In genomic region chr7:98541564-98541963, GRCm38 (mm10) we compare ENCODE assay signal across 23 mouse cellular contexts. TPM values are rescaled to one million over a fixed set of nuclear protein-coding genes. Genes with fewer than 3 reads are reported as not detected.
DNase-seq lines count a peak whose midpoint lies in the region; ATAC-seq and TF ChIP-seq lines count a peak whose summit lies in the region.
"Had no signal": no experiment of that assay in that cellular context is flagged by ENCODE, and none has a peak within 500 bp of the region (broad histone marks: within the 10 kb centered on the region; RNA-seq: fewer than 3 reads in every experiment).

No protein-coding gene starts in this region.

- intact Hi-C loops in gastrocnemius, adult 2 months (cut with DNase I): no loop called here

- no peak for TF ChIP-seq EP300 in lung, postnatal 0 days (IDR thresholded peaks at IDR 0.05)

- no peaks in the 10 kb centered on the region for H3K27me3 ChIP-seq in midbrain, embryonic 10.5 days (ENCODE audit: low read depth, poor library complexity, severe bottlenecking)
- H3K27me3 ChIP-seq in midbrain, embryonic 16.5 days (ENCODE audit: control insufficient read depth, insufficient read depth, low read depth, low read length): no peaks in the 10 kb centered on the region
- H3K27me3 ChIP-seq in lung, postnatal 0 days (replicated peaks; ENCODE audit: insufficient read depth, low read length): no peaks in the 10 kb centered on the region
- H3K27me3 ChIP-seq: embryonic facial prominence, embryonic 15.5 days; forebrain, embryonic 12.5 days; heart, embryonic 13.5 days; midbrain, embryonic 12.5 days; neural tube, embryonic 15.5 days had no signal

- ATAC-seq in midbrain, embryonic 16.5 days: no peak
- peak; percentile 61 for ATAC-seq in lung, postnatal 0 days
- ATAC-seq: hindbrain, postnatal 0 days; liver, postnatal 0 days had no signal

- no peaks in the 10 kb centered on the region for H3K9me3 ChIP-seq in midbrain, embryonic 10.5 days (replicated peaks)
- no peaks in the 10 kb centered on the region for H3K9me3 ChIP-seq in midbrain, embryonic 16.5 days (replicated peaks; ENCODE audit: control insufficient read depth, low read length, poor library complexity, severe bottlenecking)
- H3K9me3 ChIP-seq in lung, postnatal 0 days (ENCODE audit: low read length): no peaks in the 10 kb centered on the region
- H3K9me3 ChIP-seq: embryonic facial prominence, embryonic 15.5 days; forebrain, embryonic 12.5 days; heart, embryonic 13.5 days; midbrain, embryonic 12.5 days; neural tube, embryonic 15.5 days had no signal

- no peak for DNase-seq in gastrocnemius, adult 2 months
- DNase-seq in gastrocnemius, postnatal 4 days (ENCODE audit: low spot score in 2 of 2): no peak
- no peak for DNase-seq in midbrain, embryonic 10.5 days (ENCODE audit: low spot score)
- peak; percentile 55 for DNase-seq in lung, postnatal 0 days (ENCODE audit: low spot score)
- DNase-seq in yolk sac, embryonic 10.5 days (ENCODE audit: low spot score): peak; percentile 70
- DNase-seq in adrenal gland, postnatal 36 days: no peak
- no peak for DNase-seq in cerebellum, adult 18-20 months
- DNase-seq: adrenal gland, adult 2 months; cerebellum, adult 11-12 months; heart, postnatal 36 days; liver; liver, postnatal 0 days; retina, postnatal 1 day; thymus, adult 2 months had no signal

- no peaks in the 10 kb centered on the region for H3K36me3 ChIP-seq in midbrain, embryonic 10.5 days
- H3K36me3 ChIP-seq in midbrain, embryonic 16.5 days (ENCODE audit: control insufficient read depth, insufficient read depth, low read length): no peaks in the 10 kb centered on the region
- no peaks in the 10 kb centered on the region for H3K36me3 ChIP-seq in lung, postnatal 0 days (ENCODE audit: insufficient read depth, low read length)
- H3K36me3 ChIP-seq: embryonic facial prominence, embryonic 15.5 days; forebrain, embryonic 12.5 days; heart, embryonic 13.5 days; midbrain, embryonic 12.5 days; neural tube, embryonic 15.5 days had no signal

- no peak for TF ChIP-seq CTCF in gastrocnemius, adult 2 months (IDR thresholded peaks at IDR 0.05)
- TF ChIP-seq CTCF in lung, postnatal 0 days (IDR thresholded peaks at IDR 0.05): no peak

- H3K9ac ChIP-seq in midbrain, embryonic 16.5 days (ENCODE audit: low read depth, low read length): no peak overlapping the region
- H3K9ac ChIP-seq in lung, postnatal 0 days (replicated peaks; ENCODE audit: low read depth): no peak overlapping the region
- H3K9ac ChIP-seq: embryonic facial prominence, embryonic 15.5 days; forebrain, embryonic 12.5 days; heart, embryonic 13.5 days; liver, postnatal 0 days; midbrain, embryonic 12.5 days; neural tube, embryonic 15.5 days had no signal

- peaks cover 30% of the 10 kb centered on the region for H3K4me1 ChIP-seq in midbrain, embryonic 10.5 days
- H3K4me1 ChIP-seq in midbrain, embryonic 16.5 days (ENCODE audit: control insufficient read depth, insufficient read depth, low read length): peaks cover 7% of the 10 kb centered on the region; the same call in 1 of the 2 replicates
- peaks cover 9% of the 10 kb centered on the region; the same call in 1 of the 2 replicates for H3K4me1 ChIP-seq in lung, postnatal 0 days (ENCODE audit: insufficient read depth, low read depth, low read length)

- WGBS in midbrain, embryonic 10.5 days: 92% methylated on average over 5 of the region's 5 CpGs
- WGBS in midbrain, embryonic 16.5 days: 98% methylated on average over 5 of the region's 5 CpGs
- WGBS in lung, postnatal 0 days: 53% methylated on average over 5 of the region's 5 CpGs

- no peak overlapping the region for H3K4me2 ChIP-seq in midbrain, embryonic 16.5 days (ENCODE audit: low read length)
- no peak overlapping the region for H3K4me2 ChIP-seq in lung, postnatal 0 days (replicated peaks; ENCODE audit: low read depth, low read length)
- H3K4me2 ChIP-seq: embryonic facial prominence, embryonic 15.5 days; forebrain, embryonic 12.5 days; heart, embryonic 13.5 days; midbrain, embryonic 12.5 days; neural tube, embryonic 15.5 days had no signal

- H3K27ac ChIP-seq in gastrocnemius, adult 2 months: peak overlapping the region; percentile 64; the same call in 1 of the 2 replicates
- H3K27ac ChIP-seq in midbrain, embryonic 10.5 days (replicated peaks): 0 out of 2 replicates have a peak overlapping the region, but pooled peaks have one; percentile 42
- no peak overlapping the region for H3K27ac ChIP-seq in midbrain, embryonic 16.5 days (ENCODE audit: low read length)
- H3K27ac ChIP-seq in lung, postnatal 0 days (ENCODE audit: low read length): no peak overlapping the region
- H3K27ac ChIP-seq: forebrain, embryonic 12.5 days; heart, embryonic 13.5 days; hindbrain, postnatal 0 days; midbrain, embryonic 12.5 days; neural tube, embryonic 15.5 days had no signal

- H3K4me3 ChIP-seq in gastrocnemius, adult 2 months: no peak overlapping the region
- no peak overlapping the region for H3K4me3 ChIP-seq in midbrain, embryonic 10.5 days
- no peak overlapping the region for H3K4me3 ChIP-seq in midbrain, embryonic 16.5 days (ENCODE audit: low read depth, low read length)
- no peak overlapping the region for H3K4me3 ChIP-seq in lung, postnatal 0 days (ENCODE audit: low read depth, low read length)
- H3K4me3 ChIP-seq: embryonic facial prominence, embryonic 15.5 days; forebrain, embryonic 12.5 days; heart, embryonic 13.5 days; midbrain, embryonic 12.5 days; neural tube, embryonic 15.5 days had no signal

RNA-seq across cellular contexts. Expression of gene Lrrc32, which starts 52.5 kb away (rescaled TPM):
- total RNA-seq in gastrocnemius, adult 2 months (2021): 1 to 10 TPM; 3.7 to 4.6 TPM
- total RNA-seq in gastrocnemius, postnatal 4 days (2021): 10 to 100 TPM; 12.8 to 14.6 TPM
- polyA plus RNA-seq in midbrain, embryonic 10.5 days (2016; fragmentation: Nextera tagmentation; extraction: Ambion mirVana): 5.2 and 5.7 TPM in 2 replicates
- polyA plus RNA-seq in midbrain, embryonic 16.5 days (2015; fragmentation: Nextera tagmentation; extraction: Ambion mirVana): 4.6 and 4.8 TPM in 2 replicates
- 5.7 and 6.4 TPM in 2 replicates for polyA plus RNA-seq in lung, postnatal 0 days (2015; fragmentation: Nextera tagmentation; extraction: Ambion mirVana)
- 10 to 100 TPM; 17.3 to 21.1 TPM for total RNA-seq in adrenal gland, postnatal 36 days (2021)
- total RNA-seq: common myeloid progenitor, adult 5-6 weeks; granulocyte monocyte progenitor cell, adult 5-6 weeks had no signal

Comparison
In these comparisons a context has a peak if more than half of its experiments do, and no peak if none do; other contexts are left out.
1. H3K27ac ChIP-seq: peak in gastrocnemius, adult 2 months (single experiment) and midbrain, embryonic 10.5 days (single experiment); none in midbrain, embryonic 16.5 days (single experiment) and lung, postnatal 0 days (single experiment).
2. DNase-seq: peak in lung, postnatal 0 days (single experiment) and yolk sac, embryonic 10.5 days (single experiment); none in gastrocnemius, adult 2 months (single experiment), gastrocnemius, postnatal 4 days (0 of 2), midbrain, embryonic 10.5 days (single experiment), adrenal gland, postnatal 36 days (0 of 2) and cerebellum, adult 18-20 months (0 of 2).